Mouse (Mus musculus): ENCODE results near the gene Neurl2. TPM values are rescaled to one million over a fixed set of nuclear protein-coding genes. Genes with fewer than 3 reads are reported as not detected.

The Neurl2 gene
- polyA plus RNA-seq, 1 experiment from 2014 or later, result 4.6 TPM

GRCm38 (mm10) chr2:164825521-164825920, 7.7 kb downstream of the Neurl2 start:
- Histone ChIP-seq H3K27me3 (no peaks in the 10 kb centered on the region), H3K4me2 (no peak overlapping the region), H3K36me3 (replicated peaks) (peaks cover 48% of the 10 kb centered on the region), H3K4me1 (peaks cover 15% of the 10 kb centered on the region), H3K9me3 (no peaks in the 10 kb centered on the region), H3K4me3 (replicated peaks) (no peak overlapping the region), H3K27ac (no peak overlapping the region), H3K9ac (no peak overlapping the region)
- no peak for ATAC-seq (ENCODE audit: low FRiP score)
- WGBS, result 96% methylated on average over 17 of the region's 17 CpGs

GRCm38 (mm10) chr2:164823969-164824368, 9.3 kb downstream of the Neurl2 start:
- Histone ChIP-seq H3K4me2 (peak overlapping the region; percentile 53), H3K27ac (no peak overlapping the region), H3K9me3 (no peaks in the 10 kb centered on the region), H3K27me3 (no peaks in the 10 kb centered on the region), H3K9ac (no peak overlapping the region), H3K4me1 (peaks cover 15% of the 10 kb centered on the region), H3K36me3 (replicated peaks) (peaks cover 54% of the 10 kb centered on the region), H3K4me3 (replicated peaks) (no peak overlapping the region)
- WGBS, result 91% methylated on average over 4 of the region's 4 CpGs
- no peak for ATAC-seq (ENCODE audit: low FRiP score)

GRCm38 (mm10) chr2:164823181-164823585, 10.1 kb downstream of the Neurl2 start:
- Histone ChIP-seq H3K4me1 (peaks cover 15% of the 10 kb centered on the region), H3K27me3 (no peaks in the 10 kb centered on the region), H3K36me3 (replicated peaks) (peaks cover 52% of the 10 kb centered on the region), H3K4me2 (peak overlapping the region; percentile 53), H3K9me3 (no peaks in the 10 kb centered on the region), H3K27ac (peak overlapping the region; percentile 88), H3K9ac (peak overlapping the region; percentile 67), H3K4me3 (replicated peaks) (peak overlapping the region; percentile 64)
- WGBS, result 3% methylated on average over 10 of the region's 10 CpGs
- ATAC-seq (ENCODE audit: low FRiP score), result peak; percentile 75

- H3K27me3 ChIP-seq, result no peaks in the 10 kb centered on the region
- H3K27ac ChIP-seq, result peak within 1 kb of the TSS; percentile 88
- H3K4me2 ChIP-seq, result peak within 1 kb of the TSS; percentile 53
- peak within 1 kb of the TSS; percentile 67 for H3K9ac ChIP-seq
- H3K4me3 ChIP-seq (replicated peaks), result peak within 1 kb of the TSS; percentile 64
- H3K36me3 ChIP-seq (replicated peaks), result peaks cover 47% of the 10 kb centered on the region
- WGBS, result 1% methylated on average over 32 of the region's 32 CpGs
- peak; percentile 99 for ATAC-seq (ENCODE audit: low FRiP score)
- no peaks in the 10 kb centered on the region for H3K9me3 ChIP-seq
- peaks cover 15% of the 10 kb centered on the region for H3K4me1 ChIP-seq
Observed at GRCm38 (mm10) chr2:164822636-164823165, 10.6 kb downstream of the Neurl2 start, which contains the start of gene Zswim1. Zswim1 (plus strand) TSS chr2:164822686.

- no peaks in the 10 kb centered on the region for H3K9me3 ChIP-seq
- ATAC-seq (ENCODE audit: low FRiP score), result no peak
- no peak overlapping the region for H3K4me2 ChIP-seq
- H3K4me3 ChIP-seq (replicated peaks), result no peak overlapping the region
- 92% methylated on average over 6 of the region's 6 CpGs for WGBS
- H3K36me3 ChIP-seq (replicated peaks), result peaks cover 31% of the 10 kb centered on the region
- no peak overlapping the region for H3K27ac ChIP-seq
- H3K27me3 ChIP-seq, result no peaks in the 10 kb centered on the region
- H3K9ac ChIP-seq, result no peak overlapping the region
- H3K4me1 ChIP-seq, result peaks cover 15% of the 10 kb centered on the region
Observed at GRCm38 (mm10) chr2:164821060-164821459, 12.2 kb downstream of the Neurl2 start.

- Histone ChIP-seq H3K9me3 (no peaks in the 10 kb centered on the region), H3K4me1 (peaks cover 6% of the 10 kb centered on the region; the same call in 1 of the 2 replicates), H3K4me2 (no peak overlapping the region), H3K9ac (no peak overlapping the region), H3K27ac (0 out of 2 replicates have a peak overlapping the region, but pooled peaks have one; percentile 31), H3K27me3 (no peaks in the 10 kb centered on the region), H3K36me3 (replicated peaks) (peaks cover 16% of the 10 kb centered on the region), H3K4me3 (replicated peaks) (no peak overlapping the region)
- 75% methylated on average over 5 of the region's 5 CpGs for WGBS
- no peak for ATAC-seq (ENCODE audit: low FRiP score)
Observed at GRCm38 (mm10) chr2:164817703-164818102, 15.6 kb downstream of the Neurl2 start.

GRCm38 (mm10) chr2:164817206-164817605, 16.1 kb downstream of the Neurl2 start:
- ATAC-seq (ENCODE audit: low FRiP score), result no peak
- WGBS, result 94% methylated on average over 6 of the region's 6 CpGs
- Histone ChIP-seq H3K9me3 (no peaks in the 10 kb centered on the region), H3K4me3 (replicated peaks) (no peak overlapping the region), H3K27me3 (no peaks in the 10 kb centered on the region), H3K27ac (0 out of 2 replicates have a peak overlapping the region, but pooled peaks have one; percentile 31), H3K4me2 (no peak overlapping the region), H3K36me3 (replicated peaks) (peaks cover 16% of the 10 kb centered on the region), H3K9ac (no peak overlapping the region), H3K4me1 (peaks cover 2% of the 10 kb centered on the region; the same call in 1 of the 2 replicates)

- no peak for ATAC-seq (ENCODE audit: low FRiP score)
- H3K4me1 ChIP-seq, result no peaks in the 10 kb centered on the region; the same call in 1 of the 2 replicates
- H3K27me3 ChIP-seq, result no peaks in the 10 kb centered on the region
- H3K36me3 ChIP-seq (replicated peaks), result peaks cover 9% of the 10 kb centered on the region
- H3K4me3 ChIP-seq (replicated peaks), result no peak overlapping the region
- H3K27ac ChIP-seq, result no peak overlapping the region
- H3K9me3 ChIP-seq, result no peaks in the 10 kb centered on the region
- no peak overlapping the region for H3K9ac ChIP-seq
- 89% methylated on average over 8 of the region's 8 CpGs for WGBS
- H3K4me2 ChIP-seq, result no peak overlapping the region
Observed at GRCm38 (mm10) chr2:164815821-164816220, 17.4 kb downstream of the Neurl2 start.

- ATAC-seq (ENCODE audit: low FRiP score), result no peak
- Histone ChIP-seq H3K36me3 (replicated peaks) (peaks cover 5% of the 10 kb centered on the region; the same call in 1 of the 2 replicates), H3K4me1 (no peaks in the 10 kb centered on the region; the same call in 1 of the 2 replicates), H3K4me3 (replicated peaks) (no peak overlapping the region), H3K4me2 (no peak overlapping the region), H3K27me3 (no peaks in the 10 kb centered on the region), H3K27ac (no peak overlapping the region), H3K9ac (no peak overlapping the region), H3K9me3 (no peaks in the 10 kb centered on the region)
- 89% methylated on average over 5 of the region's 5 CpGs for WGBS
Observed at GRCm38 (mm10) chr2:164815348-164815747, 17.9 kb downstream of the Neurl2 start.

GRCm38 (mm10) chr2:164813557-164813956, 19.7 kb downstream of the Neurl2 start:
- H3K36me3 ChIP-seq (replicated peaks), result no peaks in the 10 kb centered on the region; the same call in 1 of the 2 replicates
- H3K27ac ChIP-seq, result no peak overlapping the region
- no peak overlapping the region for H3K9ac ChIP-seq
- ATAC-seq (ENCODE audit: low FRiP score), result no peak
- 66% methylated on average over 2 of the region's 2 CpGs for WGBS
- H3K27me3 ChIP-seq, result no peaks in the 10 kb centered on the region
- no peak overlapping the region for H3K4me2 ChIP-seq
- H3K4me1 ChIP-seq, result no peaks in the 10 kb centered on the region; the same call in 1 of the 2 replicates
- no peak overlapping the region for H3K4me3 ChIP-seq (replicated peaks)
- no peaks in the 10 kb centered on the region for H3K9me3 ChIP-seq

GRCm38 (mm10) chr2:164806614-164807013, 26.6 kb downstream of the Neurl2 start:
- Histone ChIP-seq H3K4me1 (peaks cover 23% of the 10 kb centered on the region), H3K9me3 (no peaks in the 10 kb centered on the region), H3K4me3 (replicated peaks) (no peak overlapping the region), H3K9ac (no peak overlapping the region), H3K4me2 (no peak overlapping the region), H3K27ac (no peak overlapping the region), H3K36me3 (replicated peaks) (no peaks in the 10 kb centered on the region; the same call in 1 of the 2 replicates), H3K27me3 (no peaks in the 10 kb centered on the region)
- no peak for ATAC-seq (ENCODE audit: low FRiP score)
- 85% methylated on average over 7 of the region's 7 CpGs for WGBS

- peak overlapping the region; percentile 74 for H3K4me3 ChIP-seq (replicated peaks)
- peak; percentile 72 for ATAC-seq (ENCODE audit: low FRiP score)
- H3K4me1 ChIP-seq, result peaks cover 23% of the 10 kb centered on the region
- peak overlapping the region; percentile 91 for H3K4me2 ChIP-seq
- WGBS, result under 1% methylated on average over 21 of the region's 21 CpGs
- H3K9ac ChIP-seq, result peak overlapping the region; percentile 76
- H3K27ac ChIP-seq, result peak overlapping the region; percentile 83
- H3K27me3 ChIP-seq, result no peaks in the 10 kb centered on the region
- H3K36me3 ChIP-seq (replicated peaks), result peaks cover 5% of the 10 kb centered on the region; the same call in 1 of the 2 replicates
- no peaks in the 10 kb centered on the region for H3K9me3 ChIP-seq
Observed at GRCm38 (mm10) chr2:164805332-164805718, 27.9 kb downstream of the Neurl2 start.

Measured in forebrain, embryonic 12.5 days (tissue).